Mouse (Mus musculus) urinary bladder, adult 18-20 months (tissue): ENCODE data around the gene Epx.

Experiments used
- DNase-seq, 2 experiments: peaks; one replicate each; pipeline ENCODE4 v3.0.0; 2022; ENCODE audit warnings: low spot score in 2 of 2, mixed read lengths in 2 of 2

Gene Epx

DNA sequence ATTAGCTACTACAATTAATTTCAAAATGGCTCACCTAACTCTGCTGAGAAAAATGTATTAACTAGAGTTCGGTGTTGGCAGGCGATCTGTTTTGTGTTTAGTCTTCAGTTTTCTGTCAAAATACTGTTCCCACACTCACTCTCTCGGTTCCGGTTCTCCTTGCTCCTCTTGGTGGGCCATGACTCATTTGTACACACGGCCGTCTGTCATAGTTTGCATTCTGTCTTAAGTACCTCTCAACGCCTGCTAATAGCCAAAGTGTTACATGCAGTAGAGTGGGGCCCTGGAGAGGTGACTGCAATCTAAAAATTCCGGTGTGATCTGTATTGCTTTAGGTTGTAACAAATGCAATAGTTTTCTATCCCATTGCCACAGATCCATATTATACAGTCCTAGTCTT, 34.7 kb downstream of the Epx start:
- DNase-seq: no peak

DNA sequence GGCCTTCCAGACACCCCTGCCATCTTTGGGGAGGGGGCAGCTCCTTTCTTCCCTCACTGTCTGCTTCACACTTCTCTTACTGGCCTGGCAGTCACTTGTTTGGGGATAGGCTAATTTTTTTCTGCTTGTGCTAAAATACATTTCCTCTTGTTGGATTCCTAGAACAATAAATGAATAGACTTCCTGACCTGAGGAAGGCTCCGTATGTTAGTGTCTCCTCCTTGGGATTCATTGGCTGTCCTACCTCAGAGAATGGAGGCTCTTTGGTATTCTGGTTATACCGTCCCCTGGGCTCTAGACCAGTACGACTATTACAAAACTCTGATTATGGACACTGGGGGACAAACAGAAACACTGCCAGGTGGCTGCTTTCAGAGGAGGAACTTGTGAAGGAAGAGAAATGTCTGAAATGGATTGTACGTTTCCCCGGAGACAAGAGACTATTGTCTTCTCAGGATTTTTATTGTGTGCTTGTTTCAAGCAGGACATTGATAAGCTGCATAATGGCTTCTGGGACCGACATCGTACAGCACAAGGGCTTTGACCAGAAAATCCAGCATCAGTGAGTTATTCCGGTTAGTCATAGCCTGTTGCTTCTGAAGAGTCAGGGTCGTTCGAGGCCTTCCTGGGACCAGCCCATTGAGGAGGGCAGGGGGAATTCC, 47.0 kb downstream of the Epx start, which contains the start of gene Lpo:
TSS of gene Lpo (minus strand) at position 51 of the 662 bp plus-strand sequence.
- no peak for DNase-seq

DNA sequence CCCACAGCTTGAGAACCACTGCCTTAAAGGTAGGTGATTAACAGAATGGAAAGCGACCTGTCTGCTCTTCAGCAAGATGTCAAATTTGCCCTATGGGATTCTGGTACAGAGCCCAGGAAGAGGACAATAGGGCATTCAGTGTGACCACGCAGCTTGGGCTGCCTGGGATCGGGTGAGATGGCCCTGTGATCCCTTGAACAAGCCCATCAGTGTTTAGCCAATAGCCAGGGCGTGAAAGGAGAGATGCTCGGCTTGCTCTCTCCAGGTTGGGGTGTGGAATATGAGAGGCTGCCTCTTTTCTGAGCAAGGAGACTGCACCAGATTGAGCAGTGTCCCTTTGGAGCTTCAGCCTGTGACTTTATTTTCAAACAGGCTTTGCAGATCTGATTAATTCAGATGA, 53.8 kb downstream of the Epx start:
- no peak for DNase-seq

DNA sequence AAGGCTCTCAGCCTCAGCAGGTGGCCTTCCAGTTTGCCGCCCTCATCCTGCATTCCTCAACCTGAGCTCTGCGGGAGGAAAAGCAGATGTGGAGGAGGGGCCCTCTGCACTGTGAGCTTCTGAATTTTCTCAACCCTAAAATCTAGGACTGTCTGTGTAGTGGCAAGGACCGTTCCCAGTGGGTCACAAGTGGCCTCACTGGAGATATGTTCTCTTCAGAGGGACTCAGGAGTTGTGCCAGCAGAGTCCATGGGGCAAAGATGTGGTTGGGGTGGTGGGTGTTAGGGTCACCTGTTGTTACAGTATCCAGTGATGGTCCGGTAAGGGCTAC, 57.9 kb downstream of the Epx start:
- no peak for DNase-seq

DNA sequence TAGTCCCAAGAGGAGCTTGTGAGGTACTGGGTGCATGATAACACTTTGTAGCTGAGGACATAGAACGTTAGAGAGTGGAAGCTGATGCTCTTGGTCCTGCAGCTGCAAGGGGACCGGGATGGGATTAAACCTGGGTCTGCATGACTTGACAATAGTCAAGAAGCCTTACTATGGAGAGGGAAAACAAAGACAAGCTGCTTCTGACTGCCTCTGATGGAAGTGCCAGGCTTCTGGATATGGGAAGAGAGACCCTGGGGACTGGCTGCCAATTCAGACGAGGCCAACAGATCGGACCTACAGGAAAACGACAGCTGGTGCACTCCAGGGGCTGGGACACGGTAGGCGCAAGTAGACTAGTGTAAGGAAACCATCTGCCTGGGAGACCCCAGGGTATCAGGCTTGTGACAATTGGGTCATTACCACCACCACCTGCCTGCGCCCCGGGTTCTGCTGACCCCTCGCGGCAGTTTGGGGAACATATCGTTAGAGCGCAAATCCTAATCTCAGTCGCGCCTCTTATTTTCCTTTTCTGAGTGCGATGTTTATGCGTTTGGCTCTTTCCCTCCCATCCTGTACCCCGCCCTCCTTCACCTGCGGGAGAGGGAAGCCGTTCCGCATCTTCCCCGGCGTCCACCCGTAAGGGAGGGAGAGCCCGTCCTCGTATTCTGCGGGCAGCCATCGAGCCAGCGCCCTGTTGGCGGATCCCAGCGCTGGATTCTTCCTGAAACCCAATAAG, 58.5 kb downstream of the Epx start:
- peak in 1 of 2 experiments; percentile 43 for DNase-seq

DNA sequence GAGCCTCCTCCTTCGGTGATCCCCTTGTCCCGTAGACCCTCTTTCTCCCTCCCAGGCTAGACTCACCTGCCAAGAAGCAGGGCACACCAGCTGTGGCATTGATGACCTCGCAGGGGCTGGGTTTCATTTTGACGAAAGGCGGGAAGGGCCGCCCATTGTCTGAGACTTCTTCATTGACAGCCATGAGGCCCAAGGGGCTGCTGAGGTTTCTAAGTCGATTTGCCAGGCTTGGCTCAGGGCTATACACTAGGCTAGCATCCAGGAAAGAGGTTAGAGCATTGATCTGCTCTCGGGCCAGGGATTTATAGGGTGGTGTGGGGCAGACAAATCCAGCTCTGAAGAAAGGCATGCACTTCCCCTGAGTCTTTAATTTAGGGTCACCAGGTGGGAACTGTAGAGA, 60.5 kb downstream of the Epx start:
- no peak for DNase-seq
